Mouse (Mus musculus) thymus, postnatal 25 days (tissue): Measurements from ENCODE around the gene Yipf1.

ENCODE experiments used
- DNase-seq: peaks from one replicate; pipeline ENCODE4 v3.0.0; 2022

Yipf1 gene

DNA sequence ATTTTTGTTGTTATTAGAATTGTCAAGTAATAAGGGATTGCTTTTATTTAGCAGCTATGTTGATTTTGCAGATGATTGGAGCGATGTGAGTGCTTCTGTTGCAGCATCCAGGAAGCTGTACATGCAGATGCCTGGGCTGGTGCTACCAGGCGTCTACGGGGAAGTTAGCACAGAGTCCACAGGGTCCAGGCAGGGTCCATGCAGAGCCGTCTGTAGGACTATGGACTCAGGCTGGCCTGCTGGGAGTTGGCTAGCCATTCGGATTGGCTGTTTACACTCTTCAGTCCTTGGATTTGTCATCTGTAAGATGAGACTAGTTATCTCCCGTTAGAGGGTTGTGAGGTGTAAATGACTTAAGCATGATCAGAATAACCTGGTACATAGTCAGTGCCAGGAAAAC lies 64.8 kb downstream of the Yipf1 start:
- no peak for DNase-seq

DNA sequence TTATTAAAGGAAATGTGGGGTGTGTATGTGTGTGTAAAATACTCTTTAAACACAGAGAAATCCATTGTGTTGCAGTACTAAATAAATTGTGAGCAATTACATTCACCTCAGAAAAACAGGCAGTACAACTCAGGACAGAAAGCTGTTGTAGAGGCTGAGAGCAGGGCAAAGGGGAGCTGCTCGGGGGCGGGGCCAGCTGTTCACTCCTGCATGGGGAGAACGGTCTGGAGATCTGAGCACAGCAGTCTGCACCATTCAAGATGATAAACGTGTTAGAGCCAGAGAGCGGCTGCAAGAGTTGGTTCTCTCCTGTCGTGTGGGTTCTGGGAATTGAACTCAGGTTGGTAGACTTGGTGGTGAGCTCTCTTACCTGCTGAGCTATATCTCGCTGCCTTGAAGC lies 66.7 kb downstream of the Yipf1 start:
- no peak for DNase-seq

DNA sequence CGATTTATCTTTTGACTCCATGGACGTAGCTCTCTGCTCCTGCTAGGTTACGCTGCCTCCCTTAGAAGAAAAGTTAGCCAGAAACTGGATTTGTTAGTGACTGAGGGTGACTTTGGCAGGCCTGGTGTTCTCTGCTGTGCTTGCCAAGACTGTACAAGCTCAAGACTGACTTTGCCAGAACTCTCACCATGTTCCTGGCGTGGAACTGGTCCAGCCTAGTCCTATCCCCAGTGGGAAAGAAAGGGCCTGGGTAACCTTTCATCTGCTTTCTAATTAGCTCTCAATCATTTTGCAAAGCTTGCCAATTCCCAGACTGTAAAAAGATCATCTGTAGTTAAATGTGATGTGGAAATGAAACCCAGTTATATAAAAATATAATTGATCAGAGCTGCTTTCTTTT lies 72.9 kb downstream of the Yipf1 start:
- DNase-seq: no peak

DNA sequence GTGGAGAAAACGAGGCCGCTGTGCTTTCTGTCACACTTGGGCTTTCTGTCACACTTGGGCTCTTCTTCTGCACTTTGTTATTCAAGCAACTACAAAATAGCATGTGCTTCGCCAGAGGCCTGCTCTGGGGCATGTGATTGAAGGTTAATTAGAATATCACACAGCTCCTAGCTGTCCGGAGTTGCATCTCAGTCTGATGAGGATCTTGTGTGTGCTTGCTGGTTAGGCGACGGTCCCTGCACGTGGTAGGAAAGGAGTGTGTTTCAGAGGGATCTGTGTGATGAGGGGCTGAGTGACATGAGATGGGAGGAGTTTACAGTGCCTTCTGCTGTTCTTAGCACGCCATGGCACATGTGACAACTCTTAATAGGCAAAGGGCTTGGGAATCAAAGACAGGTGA lies 73.3 kb downstream of the Yipf1 start:
- no peak for DNase-seq

DNA sequence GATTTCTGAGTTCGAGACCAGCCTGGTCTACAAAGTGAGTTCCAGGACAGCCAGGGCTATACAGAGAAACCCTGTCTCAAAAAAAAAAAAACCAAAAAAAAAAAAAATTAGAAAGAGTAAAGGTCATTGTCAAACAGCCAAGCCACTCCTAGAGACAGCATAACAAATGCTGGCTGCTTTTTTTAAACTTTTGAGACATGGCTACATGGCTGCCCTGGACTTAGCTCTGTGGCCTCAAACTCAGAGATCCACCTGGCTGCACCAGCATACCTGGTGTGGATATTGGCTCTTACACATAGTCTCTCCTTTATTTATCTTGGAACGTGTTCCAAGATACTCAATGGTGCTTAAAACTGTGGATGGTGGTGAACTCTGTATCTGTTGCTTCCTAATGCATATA lies 74.1 kb downstream of the Yipf1 start:
- DNase-seq: no peak

DNA sequence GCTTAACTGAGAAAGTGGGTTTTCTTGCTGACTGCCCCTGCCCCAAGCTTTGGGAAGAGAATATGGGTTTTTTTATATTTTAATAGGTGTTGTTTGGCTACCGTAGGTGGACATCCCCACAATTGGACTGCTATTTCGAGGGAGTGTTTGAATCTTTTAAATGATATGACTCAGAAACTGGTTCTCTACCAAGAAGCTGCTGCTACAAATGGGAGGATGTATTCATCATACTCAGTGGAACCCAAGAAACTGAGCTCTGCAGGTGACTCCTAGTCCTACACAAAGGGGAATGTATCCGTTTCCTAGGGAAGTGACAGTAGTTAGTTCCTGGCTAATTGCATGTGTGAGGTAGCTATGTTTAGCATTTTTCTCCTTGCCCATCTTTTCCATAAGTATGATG lies 75.2 kb downstream of the Yipf1 start:
- no peak for DNase-seq

DNA sequence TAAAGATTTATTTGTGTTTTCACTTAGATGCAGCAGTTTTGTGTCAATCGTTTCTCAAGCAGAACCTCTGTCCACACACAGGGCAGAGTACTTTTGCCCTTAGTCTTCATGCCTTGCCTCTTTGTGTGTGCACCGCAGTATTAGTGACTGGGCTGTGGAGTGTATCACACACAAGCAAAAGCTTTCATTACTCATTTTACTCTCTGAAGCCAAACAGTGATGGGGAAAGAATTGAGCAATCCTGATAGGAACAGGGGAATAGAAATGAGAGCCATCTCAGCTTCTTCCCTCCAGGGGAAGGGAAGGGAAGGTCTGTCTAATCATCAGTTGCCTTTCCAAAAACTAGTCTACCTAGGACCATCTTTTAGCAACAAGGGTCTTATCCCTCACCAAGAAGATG lies 79.6 kb downstream of the Yipf1 start:
- DNase-seq: no peak
